Mouse (Mus musculus) liver, embryonic 14.5 days (tissue): ENCODE data around the gene 4933427D14Rik. TPM values are rescaled to one million over a fixed set of nuclear protein-coding genes. Genes with fewer than 3 reads are reported as not detected.

ENCODE experiments used
- ATAC-seq: fragments of 200-750 bp; cut with Nextera tagmentation; 2 replicates; pipeline ENCODE4 v1.8.0; 2017; ENCODE audit warnings: moderate number of reproducible peaks, mild to moderate bottlenecking, moderate library complexity; ENCODE audit not compliant: insufficient read depth
- DNase-seq, 3 experiments: peaks; one replicate each; pipeline ENCODE4 v3.0.0-alpha.2; 2012 to 2013; ENCODE audit warnings: low read depth in 3 of 3, low spot score in 3 of 3
- H3K27ac ChIP-seq: fragments of 300-500 bp; sonication (generic); 2 replicates; pipeline ENCODE4 v1.5.1; 2014; ENCODE audit warnings: moderate library complexity, mild to moderate bottlenecking, control low read depth, inconsistent platforms
- H3K27me3 ChIP-seq: fragments of 300-500 bp; sonication (generic); 2 replicates; pipeline ENCODE4 v1.6.1; 2014; ENCODE audit warnings: mild to moderate bottlenecking, low read length, moderate library complexity; ENCODE audit not compliant: control insufficient read depth, insufficient read depth
- H3K36me3 ChIP-seq: fragments of 300-500 bp; sonication (generic); replicated peaks from 2 replicates; pipeline ENCODE4 v1.6.1; 2014; ENCODE audit warnings: low read depth; ENCODE audit not compliant: control insufficient read depth, insufficient read depth
- H3K4me1 ChIP-seq, 2 experiments: fragments of 200-500 bp in 1 of 2; fragments of 300-500 bp in 1 of 2; sonication (generic) in 1 of 2; replicated peaks; 2 replicates each; pipeline ENCODE4 v1.6.1; 2012 to 2014; ENCODE audit warnings: antibody characterized with exemption in 1 of 2, inconsistent platforms in 1 of 2, low read length in 1 of 2; ENCODE audit not compliant: control insufficient read depth in 2 of 2, insufficient read depth in 2 of 2
- H3K4me2 ChIP-seq: fragments of 300-500 bp; sonication (generic); 2 replicates; pipeline ENCODE4 v1.6.1; 2014; ENCODE audit warnings: low read depth, mild to moderate bottlenecking, control low read depth, moderate library complexity
- H3K4me3 ChIP-seq, 2 experiments: fragments of 200-500 bp in 1 of 2; fragments of 300-500 bp in 1 of 2; sonication (generic) in 1 of 2; 2 replicates each; pipeline ENCODE4 v1.5.1; 2012 to 2014; ENCODE audit warnings: low read depth in 2 of 2, low read length in 2 of 2, mild to moderate bottlenecking in 2 of 2, control low read depth in 1 of 2, inconsistent platforms in 1 of 2, moderate library complexity in 1 of 2; ENCODE audit not compliant: insufficient read depth in 1 of 2
- H3K9ac ChIP-seq: fragments of 300-500 bp; sonication (generic); replicated peaks from 2 replicates; pipeline ENCODE4 v1.6.1; 2014; ENCODE audit warnings: mild to moderate bottlenecking, control low read depth, moderate library complexity
- H3K9me3 ChIP-seq: fragments of 300-500 bp; sonication (generic); 2 replicates; pipeline ENCODE4 v1.6.1; 2016; ENCODE audit warnings: low read length, mixed read lengths; ENCODE audit not compliant: control insufficient read depth
- CTCF ChIP-seq: IDR thresholded peaks from 2 replicates; pipeline ENCODE4 v1.5.1; 2016; ENCODE audit warnings: antibody characterized with exemption, low read depth, control low read depth
- EP300 ChIP-seq: IDR thresholded peaks from 2 replicates; pipeline ENCODE4 v1.6.1; 2016; ENCODE audit warnings: antibody characterized with exemption, low read depth
- WGBS: fragments of 180-500 bp; shearing (Covaris S2); extraction: QIAGEN DNeasy Blood & Tissue Kit; methylation state at CpG from one replicate; pipeline ENCODE4 v1.1.7; 2014; ENCODE audit not compliant: insufficient replicate concordance; 5-methylcytosine and 5-hydroxymethylcytosine counted together
- polyA plus RNA-seq, 2 experiments: library from polyadenylated mRNA; depleted of rRNA in 1 of 2; stranded (reverse) in 1 of 2; unstranded in 1 of 2; fragments of >200 nt; fragmentation: Nextera tagmentation in 1 of 2; extraction: Ambion mirVana in 1 of 2; gene quantifications; 2 replicates each; pipeline versions ENCODE4 v1.2.1 to v1.2.3; 2012 to 2014

The 4933427D14Rik gene
- polyA plus RNA-seq, 2 experiments = 2.3 to 2.8 TPM

GRCm38 (mm10) chr11:72217116-72217515 is 9.9 kb upstream of the 4933427D14Rik start:
- Histone ChIP-seq H3K4me1 (peaks cover 4 to 8% of the 10 kb centered on the region in 2 experiments; a peak in 2 of 4 replicates), H3K9ac (no peak overlapping the region), H3K36me3 (no peaks in the 10 kb centered on the region), H3K9me3 (no peaks in the 10 kb centered on the region), H3K4me3 (no peak overlapping the region), H3K4me2 (no peak overlapping the region), H3K27ac (no peak overlapping the region), H3K27me3 (no peaks in the 10 kb centered on the region)
- no peak for ATAC-seq
- DNase-seq = no peak
- WGBS = 64% methylated on average over 5 of the region's 5 CpGs
- no peak for TF ChIP-seq EP300
- no peak for TF ChIP-seq CTCF

- peak within 1 kb of the TSS; percentile 90 for H3K4me2 ChIP-seq
- peak; percentile 67 for ATAC-seq
- H3K9ac ChIP-seq = peak within 1 kb of the TSS; percentile 65
- H3K27ac ChIP-seq = peak within 1 kb of the TSS; percentile 15
- H3K36me3 ChIP-seq = peaks cover 3% of the 10 kb centered on the region
- H3K4me3 ChIP-seq = peak within 1 kb of the TSS; percentile 70 to 96
- no peaks in the 10 kb centered on the region for H3K27me3 ChIP-seq
- WGBS = 3% methylated on average over 29 of the region's 29 CpGs
- peak; percentile 48 to 61 (median 51) for DNase-seq
- no peak; the same call in 1 of the 2 replicates for TF ChIP-seq CTCF
- TF ChIP-seq EP300 = no peak
- peaks cover 4 to 5% of the 10 kb centered on the region in 2 experiments; a peak in 2 of 4 replicates for H3K4me1 ChIP-seq
- no peaks in the 10 kb centered on the region for H3K9me3 ChIP-seq
These were observed 8.1 kb upstream of the 4933427D14Rik start, which contains the start of gene Med31 for GRCm38 (mm10) chr11:72215410-72215797. Med31 (minus strand) TSS chr11:72215592.

GRCm38 (mm10) chr11:72214591-72215409 is 7.5 kb upstream of the 4933427D14Rik start:
- peak; percentile 89 to 93 (median 89) for DNase-seq
- WGBS = under 1% methylated on average over 51 of the region's 51 CpGs
- Histone ChIP-seq H3K27me3 (no peaks in the 10 kb centered on the region), H3K36me3 (peaks cover 3% of the 10 kb centered on the region), H3K4me1 (peaks cover 4 to 5% of the 10 kb centered on the region in 2 experiments; a peak in 2 of 4 replicates), H3K9ac (peak overlapping the region; percentile 65), H3K4me2 (peak overlapping the region; percentile 90), H3K9me3 (no peaks in the 10 kb centered on the region), H3K4me3 (peak overlapping the region; percentile 70 to 96), H3K27ac (peak overlapping the region; percentile 15)
- ATAC-seq = peak; percentile 97
- no peak; the same call in 1 of the 2 replicates for TF ChIP-seq CTCF
- TF ChIP-seq EP300 = no peak

- H3K4me1 ChIP-seq = peaks cover 5 to 10% of the 10 kb centered on the region in 2 experiments; a peak in 3 of 4 replicates
- no peaks in the 10 kb centered on the region for H3K9me3 ChIP-seq
- TF ChIP-seq EP300 (no peak), CTCF (no peak)
- H3K9ac ChIP-seq = peak overlapping the region; percentile 60
- 8% methylated on average over 17 of the region's 17 CpGs for WGBS
- H3K36me3 ChIP-seq = peaks cover 3% of the 10 kb centered on the region
- ATAC-seq = no peak
- DNase-seq = no peak
- no peaks in the 10 kb centered on the region for H3K27me3 ChIP-seq
- peak overlapping the region; percentile 96 for H3K4me2 ChIP-seq
- H3K4me3 ChIP-seq = peak overlapping the region; percentile 92 to 95
- peak overlapping the region; percentile 23; the same call in 1 of the 2 replicates for H3K27ac ChIP-seq
These were observed 647 bp upstream of the 4933427D14Rik start for GRCm38 (mm10) chr11:72207834-72208377.
